Mouse (Mus musculus) heart, adult 2 months (tissue): Measurements from ENCODE around the gene Tmem125. TPM values are rescaled to one million over a fixed set of nuclear protein-coding genes. Genes with fewer than 3 reads are reported as not detected.
"Not testable (repeated sequence)": the region's sequence is repeated elsewhere in the genome, so short reads cannot be mapped to it uniquely, and the experiment has no call there.

Source experiments
- DNase-seq, 2 experiments: peaks; one replicate each; pipeline ENCODE4 v3.0.0; 2021
- H3K27ac ChIP-seq: fragments of 200-600 bp; 2 replicates; pipeline ENCODE4 v1.8.1; 2022
- H3K27me3 ChIP-seq: fragments of 200-500 bp; 2 replicates; pipeline ENCODE4 v1.6.1; 2012; ENCODE audit warnings: mild to moderate bottlenecking, low read length, inconsistent platforms, mixed read lengths; ENCODE audit not compliant: control insufficient read depth, insufficient read depth
- H3K36me3 ChIP-seq: fragments of 200-500 bp; 2 replicates; pipeline ENCODE4 v1.6.1; 2012; ENCODE audit warnings: low read length, inconsistent platforms; ENCODE audit not compliant: control insufficient read depth, insufficient read depth
- H3K4me1 ChIP-seq: fragments of 200-500 bp; 2 replicates; pipeline ENCODE4 v1.6.1; 2011; ENCODE audit warnings: low read length; ENCODE audit not compliant: control insufficient read depth, insufficient read depth
- H3K4me3 ChIP-seq: fragments of 200-600 bp; 2 replicates; pipeline ENCODE4 v1.8.1; 2022
- H3K79me2 ChIP-seq: fragments of 200-500 bp; replicated peaks from 2 replicates; pipeline ENCODE4 v1.6.1; 2012; ENCODE audit warnings: mild to moderate bottlenecking, inconsistent platforms, low read length, moderate library complexity, mixed read lengths; ENCODE audit not compliant: control insufficient read depth, insufficient read depth
- H3K9ac ChIP-seq: fragments of 200-500 bp; 2 replicates; pipeline ENCODE4 v1.6.1; 2012; ENCODE audit warnings: low read depth, mild to moderate bottlenecking, control low read depth, inconsistent platforms, low read length, mixed read lengths
- CTCF ChIP-seq: fragments of 200-600 bp; IDR thresholded peaks from 2 replicates; pipeline ENCODE4 v1.8.1; 2022; ENCODE audit warnings: antibody characterized with exemption, mild to moderate bottlenecking, moderate library complexity
- EP300 ChIP-seq: fragments of 200-500 bp; IDR thresholded peaks from 2 replicates; pipeline ENCODE4 v1.6.1; 2011; ENCODE audit warnings: low read depth, low read length, control low read depth; ENCODE audit not compliant: insufficient read depth
- POLR2A ChIP-seq: fragments of 200-500 bp; IDR thresholded peaks from 2 replicates; pipeline ENCODE4 v1.6.1; 2011; ENCODE audit warnings: mild to moderate bottlenecking, low read depth, low read length, control low read depth; ENCODE audit not compliant: insufficient read depth
- WGBS: fragments of 180-500 bp; shearing (Covaris S2); methylation state at CpG from one replicate; pipeline ENCODE4 v1.1.7; 2018; 5-methylcytosine and 5-hydroxymethylcytosine counted together
- intact Hi-C: fragments of 180-260 bp; cut with DNase I; formaldehyde crosslinking; loops from one replicate; pipeline ENCODE4 v1.15.1; 2025
- polyA plus RNA-seq: library from polyadenylated mRNA; depleted of rRNA; stranded (reverse); fragments of >200 nt; gene quantifications from 2 replicates; pipeline ENCODE4 v1.2.3, GENCODE M21; 2012
- total RNA-seq, 2 experiments: library from RNA; stranded (reverse); gene quantifications; 2 replicates each; pipeline ENCODE4 v1.2.3; 2021

Gene Tmem125
- total and polyA plus RNA-seq, 3 experiments, result 0.70 TPM; not detected in 2

DNA sequence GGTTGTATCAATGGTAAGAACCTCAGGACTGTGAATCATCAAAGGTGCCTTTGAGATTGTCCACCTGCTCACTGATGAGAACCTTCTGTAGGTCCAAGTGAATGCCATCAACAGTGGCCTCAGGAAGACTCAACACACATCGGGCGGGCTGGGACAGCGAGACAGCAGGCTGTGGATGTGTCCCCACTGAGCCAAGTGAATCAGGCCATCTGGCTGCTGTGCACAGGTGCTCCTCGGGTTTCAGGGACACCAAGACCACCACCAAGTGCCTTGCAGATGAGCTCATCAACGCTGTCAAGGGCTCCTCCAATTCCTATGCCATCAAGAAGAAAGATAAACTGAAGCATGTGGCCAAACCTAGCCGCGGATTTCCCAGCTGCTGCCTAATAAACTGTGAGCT is 21.6 kb downstream of the Tmem125 start:
- no peak for TF ChIP-seq POLR2A
- no peak for TF ChIP-seq CTCF
- TF ChIP-seq EP300, result no peak
- no peak overlapping the region for H3K27ac ChIP-seq
- no peaks in the 10 kb centered on the region for H3K27me3 ChIP-seq
- H3K79me2 ChIP-seq, result no peaks in the 10 kb centered on the region
- no peak overlapping the region for H3K9ac ChIP-seq
- H3K36me3 ChIP-seq, result no peaks in the 10 kb centered on the region
- H3K4me1 ChIP-seq, result no peaks in the 10 kb centered on the region; the same call in 1 of the 2 replicates
- no peak for DNase-seq
- H3K4me3 ChIP-seq, result no peak overlapping the region
- 76% methylated on average over 7 of the region's 7 CpGs for WGBS
- intact Hi-C loops, result no loop called here

DNA sequence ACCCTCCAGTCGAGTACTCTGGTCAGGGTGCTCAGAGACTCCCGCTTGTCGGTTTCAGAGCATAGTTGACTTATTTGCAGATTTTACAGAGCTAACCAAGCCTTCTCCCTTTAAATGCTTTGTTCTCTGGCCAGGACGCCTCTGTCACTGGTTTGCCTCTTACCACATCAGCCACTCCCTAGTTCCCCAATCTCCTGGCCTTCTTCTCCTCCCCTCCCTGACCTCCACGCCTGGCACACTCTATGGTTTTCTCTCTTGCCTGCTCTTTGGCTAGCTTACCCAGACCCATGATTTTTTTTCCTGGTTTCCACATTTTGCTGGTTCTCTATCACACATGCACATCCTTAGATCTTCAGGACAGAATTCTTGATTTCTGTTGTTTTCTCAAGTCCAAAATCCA is 25.6 kb downstream of the Tmem125 start:
- Histone ChIP-seq H3K9ac (no peak overlapping the region), H3K4me1 (peaks cover 4% of the 10 kb centered on the region), H3K27ac (no peak overlapping the region), H3K79me2 (no peaks in the 10 kb centered on the region), H3K36me3 (no peaks in the 10 kb centered on the region), H3K27me3 (no peaks in the 10 kb centered on the region), H3K4me3 (no peak overlapping the region)
- 80% methylated on average over 5 of the region's 5 CpGs for WGBS
- DNase-seq, result no peak
- TF ChIP-seq POLR2A (no peak), EP300 (no peak), CTCF (no peak)
- intact Hi-C loops, result loop anchor here (5.0 kb wide), 2 partner anchors 36 to 91 kb away; partner anchors contain the start of gene Elovl1

DNA sequence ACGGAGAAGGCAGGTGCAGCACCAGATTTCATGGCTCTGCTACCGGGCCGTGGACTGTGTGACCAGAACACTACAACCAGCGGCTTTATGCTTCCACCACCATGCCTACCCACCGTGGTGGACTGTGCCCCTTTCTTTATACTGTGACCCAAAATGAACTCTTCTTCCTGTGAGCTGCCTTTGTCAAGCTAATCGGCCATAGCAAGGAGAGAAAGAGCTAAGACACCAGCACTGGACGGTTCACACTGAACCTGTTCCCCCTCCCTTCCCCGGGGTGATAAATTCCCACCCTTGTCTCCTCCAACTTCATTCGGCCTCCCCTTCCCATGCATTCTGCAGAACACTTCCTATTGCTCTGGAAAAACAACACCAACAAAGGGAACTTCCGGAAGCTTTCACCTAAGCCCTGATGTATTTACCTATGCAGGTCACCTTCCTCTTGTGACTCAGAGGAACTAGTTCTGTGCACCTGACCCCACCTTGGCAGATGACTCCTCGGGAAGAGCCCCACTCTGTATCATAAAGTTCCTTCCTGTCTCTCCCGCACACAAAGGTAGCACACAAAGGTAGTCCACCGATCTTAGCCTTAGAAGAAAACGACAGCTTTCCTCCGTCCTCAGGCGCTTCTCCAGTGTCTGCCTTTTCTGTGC is 26.2 kb downstream of the Tmem125 start:
- Histone ChIP-seq H3K9ac (no peak overlapping the region), H3K4me3 (no peak overlapping the region), H3K79me2 (no peaks in the 10 kb centered on the region), H3K27ac (peak overlapping the region; percentile 48; the same call in 1 of the 2 replicates), H3K27me3 (no peaks in the 10 kb centered on the region), H3K4me1 (peaks cover 4% of the 10 kb centered on the region), H3K36me3 (no peaks in the 10 kb centered on the region)
- 40% methylated on average over 16 of the region's 16 CpGs for WGBS
- DNase-seq, result no peak
- TF ChIP-seq POLR2A, result no peak
- no peak for TF ChIP-seq CTCF
- no peak for TF ChIP-seq EP300
- intact Hi-C loops, result loop anchor here (2.0 to 5.0 kb wide), 4 partner anchors 35 to 109 kb away; partner anchors contain the start of genes Elovl1, Med8 and Szt2

DNA sequence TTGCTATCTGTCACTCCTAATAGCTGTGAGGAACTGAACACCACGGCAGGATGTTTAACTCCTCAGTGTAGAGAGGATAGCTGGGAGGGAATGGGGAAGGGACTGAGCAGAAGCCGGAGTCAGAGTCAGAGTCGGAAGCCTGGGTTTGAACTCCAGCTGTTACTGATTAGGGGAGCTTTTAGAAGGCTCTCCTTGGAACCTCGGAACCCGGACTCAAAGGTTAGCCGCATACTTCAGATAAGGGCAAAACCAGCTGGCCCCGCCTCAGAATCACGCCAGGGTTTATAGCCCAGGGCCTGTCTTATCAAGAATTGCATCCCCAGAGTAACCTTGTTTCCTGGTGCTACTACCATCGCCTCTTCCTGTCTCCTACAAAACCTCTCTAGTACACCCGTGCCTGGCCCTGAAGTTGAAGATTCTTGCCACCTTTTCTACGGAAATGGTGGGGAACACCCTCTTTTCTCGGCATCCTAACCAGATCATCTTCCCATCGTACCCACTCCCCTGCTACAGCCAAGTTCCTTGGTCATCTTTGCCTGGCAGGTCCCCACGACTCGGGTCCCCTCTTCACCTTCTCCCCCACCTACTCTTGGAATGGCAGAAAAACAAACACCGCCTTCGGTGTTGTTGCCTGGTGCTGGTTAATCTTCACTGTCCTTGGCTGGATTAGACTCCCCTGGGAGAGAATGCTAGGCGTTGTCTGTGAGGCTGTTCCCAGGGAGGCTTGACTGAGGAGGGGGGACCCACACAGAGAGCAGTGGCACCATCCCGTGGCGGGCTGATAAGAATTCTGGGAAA is 26.9 kb downstream of the Tmem125 start:
- WGBS, result 9% methylated on average over 20 of the region's 20 CpGs
- Histone ChIP-seq H3K9ac (peak overlapping the region; percentile 43), H3K4me1 (peaks cover 4% of the 10 kb centered on the region), H3K27ac (peak overlapping the region; percentile 66), H3K4me3 (0 out of 2 replicates have a peak overlapping the region, but pooled peaks have one; percentile 17), H3K79me2 (no peaks in the 10 kb centered on the region), H3K36me3 (no peaks in the 10 kb centered on the region), H3K27me3 (no peaks in the 10 kb centered on the region)
- TF ChIP-seq POLR2A, result no peak
- TF ChIP-seq EP300, result no peak
- TF ChIP-seq CTCF, result peak; percentile 69
- intact Hi-C loops, result loop anchor here (2.0 to 5.0 kb wide), 4 partner anchors 35 to 108 kb away; partner anchors contain the start of genes Elovl1, Med8 and Szt2
- DNase-seq, result peak; percentile 46 to 58

DNA sequence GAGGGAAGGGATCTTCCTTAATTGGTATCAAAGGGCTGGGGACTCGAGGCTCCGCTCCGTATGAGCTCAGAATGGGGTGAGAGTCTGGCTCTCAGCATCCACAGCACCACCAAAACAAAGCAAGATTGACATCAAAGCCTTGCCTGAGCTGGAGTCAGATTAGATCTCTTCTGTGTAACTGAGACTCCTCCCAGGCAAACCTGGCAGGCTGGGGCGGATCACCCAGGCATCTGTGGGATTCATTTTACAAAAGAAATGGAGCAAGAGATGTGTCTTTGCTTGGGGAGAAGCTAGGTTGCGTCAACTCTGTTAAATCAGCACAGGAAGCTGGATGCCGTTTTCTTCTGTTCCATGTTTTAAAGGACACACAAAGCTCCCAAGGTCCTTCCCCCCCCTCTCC is 34.8 kb downstream of the Tmem125 start:
- TF ChIP-seq POLR2A, result no peak
- TF ChIP-seq EP300, result peak; percentile 69; the same call in 1 of the 2 replicates
- no peaks in the 10 kb centered on the region for H3K27me3 ChIP-seq
- WGBS, result 24% methylated on average over 6 of the region's 6 CpGs
- peak overlapping the region; percentile 7; the same call in 1 of the 2 replicates for H3K27ac ChIP-seq
- no peak overlapping the region for H3K4me3 ChIP-seq
- H3K4me1 ChIP-seq, result peaks cover 4% of the 10 kb centered on the region; the same call in 1 of the 2 replicates
- no peaks in the 10 kb centered on the region for H3K79me2 ChIP-seq
- intact Hi-C loops, result no loop called here
- peak in 1 of 2 experiments; percentile 62 for DNase-seq
- H3K36me3 ChIP-seq, result peaks cover 3% of the 10 kb centered on the region; the same call in 1 of the 2 replicates
- H3K9ac ChIP-seq, result no peak overlapping the region

DNA sequence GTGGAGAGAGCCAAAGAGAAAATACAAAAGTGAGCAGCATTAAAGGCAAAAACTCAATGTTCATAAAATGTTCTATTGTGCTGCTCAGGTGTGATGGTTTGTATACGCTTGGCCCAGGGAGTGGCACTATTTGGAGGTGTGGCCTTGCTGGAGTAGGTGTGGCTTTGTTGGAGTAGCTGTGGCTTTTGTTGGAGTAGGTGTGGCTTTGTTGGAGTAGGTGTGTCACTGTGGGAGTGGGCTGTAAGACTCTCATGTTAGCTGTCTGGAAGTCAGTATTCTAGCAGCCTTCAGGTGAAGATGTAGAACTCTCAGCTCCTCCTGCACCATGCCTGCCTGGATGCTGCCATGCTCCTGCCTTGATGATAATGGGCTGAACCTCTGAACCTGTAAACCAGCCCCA is 36.7 kb downstream of the Tmem125 start:
- H3K4me1 ChIP-seq, H3K79me2 ChIP-seq, H3K4me3 ChIP-seq, H3K36me3 ChIP-seq, H3K9ac ChIP-seq, DNase-seq, H3K27ac ChIP-seq, H3K27me3 ChIP-seq, intact Hi-C loops: not testable (repeated sequence)
- 84% methylated on average over 1 of the region's 1 CpGs for WGBS
